Mouse (Mus musculus): Measurements from ENCODE around the gene Pvr. TPM values are rescaled to one million over a fixed set of nuclear protein-coding genes. Genes with fewer than 3 reads are reported as not detected.

Pvr gene
- polyA plus RNA-seq, 1 experiment from 2014 or later: 8.9 TPM

DNA sequence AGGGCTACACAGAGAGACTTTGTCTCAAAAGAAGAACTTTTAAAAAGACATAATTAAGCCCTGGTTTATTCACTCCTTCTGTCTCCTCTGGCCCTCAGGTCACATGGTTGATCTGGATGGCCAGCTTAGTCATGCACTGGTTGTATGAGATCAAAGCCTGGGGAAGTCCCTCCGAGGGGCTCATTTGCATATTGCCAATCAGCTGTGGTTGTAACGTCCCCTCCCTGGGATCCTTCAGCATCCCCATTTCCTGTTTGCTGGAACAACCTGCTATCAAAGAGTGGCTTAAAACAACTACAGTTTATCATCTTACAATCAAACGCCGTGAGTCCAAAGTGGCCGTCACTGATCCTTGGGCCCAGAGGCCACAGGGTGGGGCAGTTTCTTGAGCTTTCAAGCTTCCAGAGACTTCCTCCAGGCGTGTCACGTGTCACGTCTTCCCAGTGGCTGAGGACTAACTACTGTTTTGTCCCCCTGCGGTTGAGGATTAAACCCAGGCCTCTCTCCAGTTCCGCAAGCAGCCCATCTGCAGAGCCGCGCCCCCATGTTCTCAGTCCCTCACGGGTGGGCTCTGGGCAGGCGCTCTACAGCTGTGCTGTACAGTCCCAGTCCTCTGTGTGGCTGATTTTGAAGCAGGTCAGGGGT is 44.1 kb downstream of the Pvr start:
- Histone ChIP-seq H3K36me3 (ENCODE audit: control insufficient read depth, insufficient read depth) (no peaks in the 10 kb centered on the region), H3K9me3 (ENCODE audit: control insufficient read depth) (no peaks in the 10 kb centered on the region), H3K4me1 (replicated peaks; ENCODE audit: control insufficient read depth, insufficient read depth, low read length) (0 out of 2 replicates have a peak, but pooled peaks cover 2% of the 10 kb centered on the region), H3K27me3 (replicated peaks; ENCODE audit: control insufficient read depth, insufficient read depth, low read length) (no peaks in the 10 kb centered on the region), H3K4me2 (replicated peaks; ENCODE audit: low read depth) (peak overlapping the region; percentile 39), H3K9ac (ENCODE audit: low read depth, low read length) (no peak overlapping the region), H3K27ac (ENCODE audit: low read depth, low read length) (peak overlapping the region; percentile 47), H3K4me3 (ENCODE audit: low read depth, low read length) (no peak overlapping the region)
- ATAC-seq: peak; percentile 93
- WGBS: 30% methylated on average over 14 of the region's 14 CpGs
- TF ChIP-seq CTCF (IDR thresholded peaks at IDR 0.05; ENCODE audit: low read depth): peak; percentile 33

DNA sequence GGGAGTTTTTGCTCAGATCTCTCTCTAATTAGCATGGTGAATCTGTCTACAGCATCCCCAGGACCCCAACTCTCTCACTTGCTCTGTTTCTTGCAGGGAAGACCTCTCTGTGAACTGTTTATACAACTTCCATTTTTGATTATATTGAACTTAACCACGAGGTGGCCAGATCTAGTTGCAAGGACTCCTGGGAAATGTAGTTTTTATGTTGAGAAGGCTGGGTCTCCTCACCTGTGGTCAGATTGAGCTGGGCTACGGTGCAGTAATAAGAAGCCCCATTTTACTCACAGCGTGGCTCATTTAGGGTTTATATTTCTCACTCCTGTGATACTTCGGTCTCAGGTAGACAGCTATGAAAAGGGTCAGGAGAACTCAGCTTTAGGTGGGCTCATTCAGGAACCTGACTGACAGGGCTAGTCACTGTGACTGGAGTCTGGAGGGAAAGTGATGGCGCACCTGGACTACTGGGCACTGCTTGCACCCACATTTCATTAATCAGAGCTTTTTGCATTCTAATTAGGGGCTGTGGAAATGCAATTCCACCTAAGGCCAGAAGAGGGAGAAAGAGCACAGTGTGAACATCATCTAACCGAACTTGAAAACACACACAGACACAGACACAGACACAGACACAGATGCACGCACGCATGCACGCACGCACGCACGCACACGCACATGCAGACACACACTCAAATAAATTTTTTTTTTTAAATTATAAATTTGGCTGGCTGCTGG is 44.8 kb downstream of the Pvr start:
- H3K4me1 ChIP-seq (replicated peaks; ENCODE audit: control insufficient read depth, insufficient read depth, low read length): 0 out of 2 replicates have a peak, but pooled peaks cover 2% of the 10 kb centered on the region
- WGBS: 38% methylated on average over 13 of the region's 13 CpGs
- ATAC-seq: peak; percentile 50
- H3K9me3 ChIP-seq (ENCODE audit: control insufficient read depth): no peaks in the 10 kb centered on the region
- peak overlapping the region; percentile 47; the same call in 1 of the 2 replicates for H3K27ac ChIP-seq (ENCODE audit: low read depth, low read length)
- H3K4me2 ChIP-seq (replicated peaks; ENCODE audit: low read depth): peak overlapping the region; percentile 39
- H3K36me3 ChIP-seq (ENCODE audit: control insufficient read depth, insufficient read depth): no peaks in the 10 kb centered on the region
- H3K27me3 ChIP-seq (replicated peaks; ENCODE audit: control insufficient read depth, insufficient read depth, low read length): no peaks in the 10 kb centered on the region
- peak; percentile 86 for TF ChIP-seq CTCF (IDR thresholded peaks at IDR 0.05; ENCODE audit: low read depth)
- H3K4me3 ChIP-seq (ENCODE audit: low read depth, low read length): no peak overlapping the region
- no peak overlapping the region for H3K9ac ChIP-seq (ENCODE audit: low read depth, low read length)

DNA sequence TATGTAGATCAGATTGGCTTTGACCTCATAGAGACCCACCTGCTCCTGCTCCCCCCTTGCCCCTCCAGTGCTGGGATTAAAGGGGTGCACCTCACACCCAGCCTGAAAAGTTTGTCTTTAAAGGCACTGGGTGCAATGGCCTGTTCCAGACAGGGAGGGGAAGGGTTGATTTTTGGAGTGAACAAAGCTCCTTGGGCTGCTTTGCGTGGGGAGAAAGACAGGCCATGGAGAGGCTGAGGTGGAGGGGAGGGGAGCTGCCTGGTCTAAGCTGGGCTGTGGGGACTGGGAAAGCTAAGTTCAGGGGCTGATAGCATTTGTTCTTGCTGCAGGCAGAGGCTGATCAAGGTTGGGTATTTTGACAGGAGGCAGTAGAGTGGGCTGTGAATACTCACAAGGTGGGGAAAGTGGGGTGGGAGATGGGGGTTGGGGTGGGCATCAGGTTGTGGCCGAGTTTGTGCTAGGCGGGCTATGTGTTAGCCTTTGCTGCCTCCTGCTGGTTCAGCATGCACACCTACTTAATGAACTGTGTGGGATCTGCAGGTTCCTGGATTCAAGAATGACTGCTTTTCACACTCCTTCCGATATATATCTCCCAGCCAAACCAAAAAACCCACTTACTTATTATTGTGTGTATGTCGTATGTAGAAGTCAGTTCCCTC is 48.9 kb downstream of the Pvr start:
- Histone ChIP-seq H3K9ac (ENCODE audit: low read depth, low read length) (no peak overlapping the region), H3K9me3 (ENCODE audit: control insufficient read depth) (no peaks in the 10 kb centered on the region), H3K27ac (ENCODE audit: low read depth, low read length) (no peak overlapping the region), H3K36me3 (ENCODE audit: control insufficient read depth, insufficient read depth) (no peaks in the 10 kb centered on the region), H3K4me3 (ENCODE audit: low read depth, low read length) (no peak overlapping the region), H3K4me1 (replicated peaks; ENCODE audit: control insufficient read depth, insufficient read depth, low read length) (0 out of 2 replicates have a peak, but pooled peaks cover under 1% of the 10 kb centered on the region), H3K27me3 (replicated peaks; ENCODE audit: control insufficient read depth, insufficient read depth, low read length) (no peaks in the 10 kb centered on the region), H3K4me2 (replicated peaks; ENCODE audit: low read depth) (no peak overlapping the region)
- peak; percentile 77 for TF ChIP-seq CTCF (IDR thresholded peaks at IDR 0.05; ENCODE audit: low read depth)
- ATAC-seq: no peak
- 45% methylated on average over 5 of the region's 5 CpGs for WGBS

DNA sequence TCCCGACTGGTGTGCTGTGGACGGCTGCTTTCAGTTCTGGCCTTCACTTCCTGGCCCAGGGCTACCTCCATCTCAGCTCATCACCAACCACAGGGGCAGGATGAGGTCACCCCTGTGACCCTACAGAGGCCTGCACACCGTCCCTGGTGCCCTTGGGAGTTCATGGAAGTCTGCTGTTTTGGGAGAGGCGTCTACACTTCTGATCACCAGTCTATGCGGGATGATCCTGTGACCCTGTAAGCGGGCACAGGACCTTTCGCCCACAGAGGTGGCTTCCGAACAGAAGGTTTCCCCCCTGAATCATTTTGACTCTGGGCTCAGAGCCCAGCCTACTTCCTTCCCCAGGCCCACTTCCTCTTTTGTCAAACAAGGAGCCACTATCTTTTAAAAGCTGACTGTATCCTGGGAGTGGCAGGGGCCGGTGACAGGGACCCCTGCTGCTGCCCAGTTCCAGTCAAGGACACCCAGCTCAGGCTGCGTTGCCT is 49.8 kb downstream of the Pvr start:
- no peak overlapping the region for H3K27ac ChIP-seq (ENCODE audit: low read depth, low read length)
- no peak overlapping the region for H3K9ac ChIP-seq (ENCODE audit: low read depth, low read length)
- no peak for TF ChIP-seq CTCF (IDR thresholded peaks at IDR 0.05; ENCODE audit: low read depth)
- WGBS: 62% methylated on average over 10 of the region's 10 CpGs
- H3K27me3 ChIP-seq (replicated peaks; ENCODE audit: control insufficient read depth, insufficient read depth, low read length): no peaks in the 10 kb centered on the region
- no peaks in the 10 kb centered on the region for H3K4me1 ChIP-seq (replicated peaks; ENCODE audit: control insufficient read depth, insufficient read depth, low read length)
- no peak for ATAC-seq
- no peak overlapping the region for H3K4me2 ChIP-seq (replicated peaks; ENCODE audit: low read depth)
- no peaks in the 10 kb centered on the region for H3K9me3 ChIP-seq (ENCODE audit: control insufficient read depth)
- H3K36me3 ChIP-seq (ENCODE audit: control insufficient read depth, insufficient read depth): no peaks in the 10 kb centered on the region
- no peak overlapping the region for H3K4me3 ChIP-seq (ENCODE audit: low read depth, low read length)

DNA sequence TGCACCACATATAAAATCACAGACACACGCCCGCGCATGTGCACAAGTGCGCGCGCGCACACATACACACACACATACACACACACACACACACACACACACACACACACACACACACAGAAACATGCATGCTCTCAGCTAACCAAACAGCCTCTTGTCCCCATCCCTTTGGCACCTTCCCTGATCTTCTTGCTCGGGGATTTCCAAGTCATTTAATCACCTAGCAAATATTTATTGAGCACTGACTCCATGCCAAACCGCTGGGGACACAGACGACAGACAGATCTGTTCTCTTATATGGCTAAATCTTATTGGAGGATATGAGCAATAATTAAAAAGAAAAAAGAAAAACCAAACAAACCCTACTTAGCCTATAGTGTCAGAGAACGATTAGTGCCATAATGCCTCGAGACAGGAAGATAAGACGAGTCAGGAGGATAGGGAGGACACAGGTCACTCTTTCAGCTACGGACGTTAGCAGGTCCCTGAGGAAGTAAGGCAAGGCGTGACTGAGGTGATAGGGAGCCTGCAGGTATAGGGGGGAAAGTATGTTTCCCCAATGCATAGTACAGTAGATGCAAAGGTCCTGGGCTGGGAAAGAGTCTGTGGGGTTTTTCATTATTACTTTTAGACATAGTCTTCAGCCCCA is 53.1 kb downstream of the Pvr start:
- no peaks in the 10 kb centered on the region for H3K4me1 ChIP-seq (replicated peaks; ENCODE audit: control insufficient read depth, insufficient read depth, low read length)
- 55% methylated on average over 16 of the region's 16 CpGs for WGBS
- H3K27me3 ChIP-seq (replicated peaks; ENCODE audit: control insufficient read depth, insufficient read depth, low read length): no peaks in the 10 kb centered on the region
- H3K4me3 ChIP-seq (ENCODE audit: low read depth, low read length): no peak overlapping the region
- H3K9ac ChIP-seq (ENCODE audit: low read depth, low read length): no peak overlapping the region
- peak; percentile 61 for ATAC-seq
- no peak overlapping the region for H3K4me2 ChIP-seq (replicated peaks; ENCODE audit: low read depth)
- TF ChIP-seq CTCF (IDR thresholded peaks at IDR 0.05; ENCODE audit: low read depth): no peak
- no peaks in the 10 kb centered on the region for H3K9me3 ChIP-seq (ENCODE audit: control insufficient read depth)
- H3K36me3 ChIP-seq (ENCODE audit: control insufficient read depth, insufficient read depth): no peaks in the 10 kb centered on the region
- H3K27ac ChIP-seq (ENCODE audit: low read depth, low read length): 0 out of 2 replicates have a peak overlapping the region, but pooled peaks have one; percentile 9

DNA sequence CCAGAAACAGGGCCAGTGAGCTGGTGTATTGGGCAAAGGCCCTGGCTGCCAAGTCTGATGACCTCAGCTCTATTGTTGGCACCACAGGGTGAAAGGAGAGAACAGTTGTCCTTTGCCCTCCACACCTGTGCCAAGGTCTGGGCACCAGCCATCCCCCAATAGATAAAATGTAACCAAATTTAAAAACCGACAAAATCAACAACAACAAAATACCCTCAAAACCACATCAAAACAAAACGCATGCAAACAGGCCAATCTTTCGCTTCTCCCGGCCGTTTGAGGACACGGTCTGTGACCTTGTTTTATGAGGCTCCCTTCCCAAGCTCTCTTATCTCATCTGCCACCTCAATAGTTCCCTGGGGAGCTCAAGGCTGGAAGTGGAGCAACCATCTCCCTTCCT is 54.5 kb downstream of the Pvr start:
- H3K9me3 ChIP-seq (ENCODE audit: control insufficient read depth): no peaks in the 10 kb centered on the region
- no peaks in the 10 kb centered on the region for H3K36me3 ChIP-seq (ENCODE audit: control insufficient read depth, insufficient read depth)
- TF ChIP-seq CTCF (IDR thresholded peaks at IDR 0.05; ENCODE audit: low read depth): no peak
- H3K4me1 ChIP-seq (replicated peaks; ENCODE audit: control insufficient read depth, insufficient read depth, low read length): no peaks in the 10 kb centered on the region
- WGBS: 53% methylated on average over 6 of the region's 6 CpGs
- H3K4me2 ChIP-seq (replicated peaks; ENCODE audit: low read depth): no peak overlapping the region
- ATAC-seq: no peak
- no peak overlapping the region for H3K4me3 ChIP-seq (ENCODE audit: low read depth, low read length)
- peak overlapping the region; percentile 58 for H3K27ac ChIP-seq (ENCODE audit: low read depth, low read length)
- no peak overlapping the region for H3K9ac ChIP-seq (ENCODE audit: low read depth, low read length)
- H3K27me3 ChIP-seq (replicated peaks; ENCODE audit: control insufficient read depth, insufficient read depth, low read length): no peaks in the 10 kb centered on the region
